11 mouse cellular contexts compared by ENCODE assay signal in genomic region chr13:60736421-60737105, GRCm38 (mm10). TPM values are rescaled to one million over a fixed set of nuclear protein-coding genes. Genes with fewer than 3 reads are reported as not detected.
DNase-seq lines count a peak whose midpoint lies in the region; ATAC-seq and TF ChIP-seq lines count a peak whose summit lies in the region.
"Had no signal": no experiment of that assay in that cellular context is flagged by ENCODE, and none has a peak within 500 bp of the region (broad histone marks: within the 10 kb centered on the region; RNA-seq: fewer than 3 reads in every experiment).

No protein-coding gene starts in this region.

- H3K4me3 ChIP-seq in lung, embryonic 14.5 days (ENCODE audit: low read depth, low read length) = no peak overlapping the region
- no peak overlapping the region for H3K4me3 ChIP-seq in cerebellum, adult 2 months (replicated peaks; ENCODE audit: insufficient read depth, low read depth, low read length)
- H3K4me3 ChIP-seq: forebrain, embryonic 13.5 days; heart, embryonic 12.5 days had no signal

- ATAC-seq in lung, embryonic 14.5 days (ENCODE audit: insufficient read depth) = 0 out of 2 replicates have a peak, but pooled peaks have one; percentile 7

- H3K27ac ChIP-seq in lung, embryonic 14.5 days (ENCODE audit: low read depth) = peak overlapping the region; percentile 61
- H3K27ac ChIP-seq in cerebellum, adult 2 months (ENCODE audit: insufficient read depth, low read length) = no peak overlapping the region
- H3K27ac ChIP-seq: forebrain, embryonic 13.5 days had no signal

- H3K9ac ChIP-seq in lung, embryonic 14.5 days = no peak overlapping the region
- H3K9ac ChIP-seq: forebrain, embryonic 13.5 days; heart, embryonic 12.5 days had no signal

- H3K4me1 ChIP-seq in lung, embryonic 14.5 days (ENCODE audit: insufficient read depth) = peaks cover 10% of the 10 kb centered on the region; the same call in 1 of the 2 replicates
- peaks cover 6% of the 10 kb centered on the region; the same call in 1 of the 2 replicates for H3K4me1 ChIP-seq in cerebellum, adult 2 months (ENCODE audit: control insufficient read depth, insufficient read depth, low read length)

- no peak for TF ChIP-seq CTCF in lung, embryonic 14.5 days (IDR thresholded peaks at IDR 0.05; ENCODE audit: low read depth)
- TF ChIP-seq CTCF in cerebellum, adult 2 months (IDR thresholded peaks at IDR 0.05; ENCODE audit: borderline replicate concordance, insufficient read depth, low read depth, low read length) = no peak

- no peaks in the 10 kb centered on the region for H3K36me3 ChIP-seq in lung, embryonic 14.5 days (ENCODE audit: insufficient read depth)

- H3K4me2 ChIP-seq in lung, embryonic 14.5 days = no peak overlapping the region
- H3K4me2 ChIP-seq: forebrain, embryonic 13.5 days; heart, embryonic 12.5 days had no signal

- WGBS in lung, embryonic 14.5 days = 47% methylated on average over 13 of the region's 13 CpGs
- WGBS in cerebellum, adult 2 months = 84% methylated on average over 13 of the region's 13 CpGs

- no peak for TF ChIP-seq POLR2A in cerebellum, adult 2 months (IDR thresholded peaks at IDR 0.05; ENCODE audit: borderline replicate concordance, insufficient read depth, low read length)

- peak; percentile 36 for DNase-seq in urinary bladder, postnatal 14 days (ENCODE audit: low spot score)
- DNase-seq in urinary bladder, postnatal 25 days (ENCODE audit: low spot score) = no peak
- peak; percentile 78 for DNase-seq in kidney, postnatal 10 days
- DNase-seq in lung, embryonic 14.5 days = peak; percentile 53
- DNase-seq in cerebellum, adult 2 months = no peak
- DNase-seq in frontal cortex, adult 2 months (ENCODE audit: extremely low spot score in 1 of 2, low spot score in 1 of 2) = no peak
- DNase-seq in cerebellum, adult 9-11 months = no peak
- no peak for DNase-seq in spleen, adult 18-20 months

- H3K27me3 ChIP-seq in lung, embryonic 14.5 days (ENCODE audit: insufficient read depth, low read length) = no peaks in the 10 kb centered on the region
- H3K27me3 ChIP-seq in cerebellum, adult 2 months (ENCODE audit: control insufficient read depth, insufficient read depth, low read length) = no peaks in the 10 kb centered on the region
- H3K27me3 ChIP-seq: forebrain, embryonic 13.5 days; heart, embryonic 12.5 days had no signal

- H3K9me3 ChIP-seq in lung, embryonic 14.5 days (ENCODE audit: low read depth, low read length) = no peaks in the 10 kb centered on the region
- H3K9me3 ChIP-seq: forebrain, embryonic 13.5 days had no signal

RNA-seq across cellular contexts. Expression of gene BC051665, which starts 49.6 kb away (rescaled TPM):
- polyA plus RNA-seq in lung, embryonic 14.5 days (2014; fragmentation: Nextera tagmentation; extraction: Ambion mirVana) = not detected in 2 replicates
- not detected in 2 replicates for polyA plus RNA-seq in cerebellum, adult 2 months (2012; rRNA removed)
- polyA plus RNA-seq in frontal cortex, adult 2 months (2012; rRNA removed) = not detected in 2 replicates
- polyA plus RNA-seq: forebrain, embryonic 13.5 days; heart, embryonic 12.5 days; testis, adult 2 months had no signal

Comparison
In these comparisons a context has a peak if more than half of its experiments do, and no peak if none do; other contexts are left out.
1. DNase-seq: peak in urinary bladder, postnatal 14 days (single experiment), kidney, postnatal 10 days (single experiment) and lung, embryonic 14.5 days (single experiment); none in urinary bladder, postnatal 25 days (single experiment), cerebellum, adult 2 months (0 of 2), frontal cortex, adult 2 months (0 of 2), cerebellum, adult 9-11 months (single experiment) and spleen, adult 18-20 months (0 of 2).